Mouse (Mus musculus) frontal cortex, postnatal 36 days (tissue): Measurements from ENCODE around the gene Fam155a.
A peak's percentile ranks its signal among the peaks of the same experiment; 100 is the strongest.

Source experiments
- DNase-seq, 2 experiments: peaks; one replicate each; pipeline ENCODE4 v3.0.0; 2022; ENCODE audit warnings: low spot score in 2 of 2

The Fam155a gene

DNA sequence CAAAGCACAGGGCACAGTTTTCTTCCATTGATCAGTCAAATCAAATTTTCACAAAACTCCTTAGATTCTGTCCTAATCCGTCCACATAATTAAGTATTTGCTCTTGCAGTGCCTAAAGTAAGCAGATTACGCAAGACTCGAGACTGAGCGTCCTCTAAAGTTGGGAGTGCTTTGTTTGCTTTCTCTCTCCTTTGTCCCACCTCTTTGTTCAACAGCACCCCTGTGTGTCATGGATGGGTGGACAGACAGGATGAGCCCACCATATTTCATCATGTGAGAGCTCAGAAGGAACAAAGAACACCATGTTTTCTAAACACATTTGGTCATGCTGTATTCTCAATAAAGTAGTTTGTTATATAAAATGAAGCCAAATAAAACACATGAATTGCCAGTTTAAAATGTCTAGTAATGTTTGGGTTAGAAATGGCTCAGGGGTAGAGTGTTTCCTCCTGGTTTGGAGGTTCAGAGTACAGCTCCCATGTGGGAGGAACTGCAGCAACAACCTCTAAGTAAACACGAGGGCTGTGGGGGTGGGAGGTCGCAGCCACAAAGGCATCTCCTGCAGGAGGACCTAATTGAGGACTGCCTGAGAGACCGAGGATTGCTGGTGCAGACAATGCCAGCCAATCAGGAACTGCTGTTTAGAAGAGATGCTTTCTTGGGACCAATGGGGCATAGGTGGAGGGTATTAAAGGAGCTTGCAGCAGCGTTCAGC, 482.8 kb downstream of the Fam155a start:
- no peak for DNase-seq

DNA sequence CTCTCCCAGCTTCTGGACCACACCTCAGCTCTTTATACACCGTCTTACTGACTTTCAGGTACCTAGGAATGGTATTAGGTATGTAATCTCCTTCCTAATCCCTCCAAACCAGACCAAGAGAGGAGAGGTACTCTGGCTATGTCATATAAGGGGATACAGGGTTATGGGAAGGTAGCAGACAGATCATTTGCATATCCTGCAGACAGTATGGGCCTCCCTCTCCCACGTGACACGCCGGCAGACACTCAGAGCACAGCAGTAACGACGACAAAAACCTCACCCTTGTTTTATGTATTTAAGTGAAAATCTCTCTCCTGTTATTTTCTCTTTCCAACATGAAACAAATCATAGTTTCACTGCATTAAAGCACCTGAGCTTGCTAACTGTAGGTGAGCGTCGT, 496.8 kb downstream of the Fam155a start:
- DNase-seq: no peak

DNA sequence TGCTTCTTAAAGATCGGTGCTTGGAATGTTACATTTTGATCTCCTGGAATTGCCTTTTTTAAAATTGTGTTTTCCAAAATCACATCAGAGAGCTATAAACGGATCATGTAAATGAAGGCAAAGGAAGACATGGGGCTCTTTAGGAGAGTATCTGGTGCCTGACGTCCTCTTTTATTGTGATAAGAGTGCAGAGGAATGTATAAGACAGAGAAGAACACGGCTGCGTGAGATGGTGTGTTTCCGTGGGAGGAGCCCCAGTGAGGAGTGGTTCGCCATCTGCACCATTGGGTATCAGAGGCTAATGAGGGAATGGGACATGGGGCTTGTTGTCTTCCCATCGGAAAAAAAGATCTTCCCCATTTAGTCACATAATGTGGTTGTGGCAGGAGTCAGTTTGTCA, 506.6 kb downstream of the Fam155a start:
- DNase-seq: no peak

DNA sequence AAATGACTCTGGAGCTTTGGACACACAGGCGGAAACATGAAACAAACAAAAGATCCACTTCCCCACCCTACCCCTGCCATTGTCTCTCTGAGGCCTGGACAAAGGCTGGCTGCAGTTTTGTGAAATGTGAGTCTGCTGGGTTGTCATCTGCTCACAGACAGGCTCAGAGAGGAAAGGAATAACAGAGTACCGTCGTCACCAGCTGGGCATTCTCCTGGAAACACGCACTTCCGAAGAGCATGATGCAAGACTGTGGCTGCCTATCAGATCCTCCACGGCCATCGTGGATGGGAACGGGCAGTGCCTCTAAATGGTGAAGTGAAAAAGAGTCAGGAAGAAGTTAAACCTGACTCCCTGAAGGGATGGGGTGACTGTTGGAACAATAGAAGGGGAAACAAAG, 509.4 kb downstream of the Fam155a start:
- no peak for DNase-seq

DNA sequence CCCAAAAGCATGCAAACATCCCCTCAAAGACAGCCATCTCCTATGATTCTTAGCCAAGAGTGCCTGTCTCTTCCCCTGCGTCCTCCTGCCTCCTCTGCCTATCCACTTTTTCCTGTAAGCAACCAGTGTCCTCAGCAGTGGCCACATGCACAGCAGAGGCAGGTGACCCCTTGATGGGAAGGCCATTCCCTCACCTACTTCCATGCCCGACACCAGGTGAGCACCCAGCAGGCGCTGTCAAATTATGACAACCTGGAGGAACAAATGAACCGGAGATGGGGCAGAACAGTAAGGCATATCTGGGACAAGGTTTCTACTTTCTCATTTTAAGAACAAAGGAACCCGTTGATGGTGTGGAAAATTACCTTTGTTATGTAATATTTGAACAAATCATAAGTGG, 515.6 kb downstream of the Fam155a start:
- DNase-seq: no peak

DNA sequence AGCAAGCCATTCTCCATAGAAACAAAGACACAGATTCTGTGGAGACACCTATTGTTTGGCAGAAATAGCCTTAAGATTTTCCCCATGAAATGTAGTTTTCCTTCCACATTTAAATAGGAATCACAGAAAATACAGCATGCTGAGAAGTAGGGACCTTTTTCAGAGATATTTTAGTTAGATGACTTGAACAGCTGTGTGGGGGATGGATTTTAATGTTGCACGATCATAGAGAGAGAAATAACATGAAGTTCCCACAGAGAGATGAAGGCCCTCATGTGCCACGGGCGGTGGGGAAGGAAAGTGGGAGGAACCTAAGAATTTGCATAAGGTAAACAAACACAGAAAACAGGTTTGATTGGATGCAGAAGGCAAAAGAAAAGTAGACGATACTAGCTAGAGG, 518.0 kb downstream of the Fam155a start:
- no peak for DNase-seq

DNA sequence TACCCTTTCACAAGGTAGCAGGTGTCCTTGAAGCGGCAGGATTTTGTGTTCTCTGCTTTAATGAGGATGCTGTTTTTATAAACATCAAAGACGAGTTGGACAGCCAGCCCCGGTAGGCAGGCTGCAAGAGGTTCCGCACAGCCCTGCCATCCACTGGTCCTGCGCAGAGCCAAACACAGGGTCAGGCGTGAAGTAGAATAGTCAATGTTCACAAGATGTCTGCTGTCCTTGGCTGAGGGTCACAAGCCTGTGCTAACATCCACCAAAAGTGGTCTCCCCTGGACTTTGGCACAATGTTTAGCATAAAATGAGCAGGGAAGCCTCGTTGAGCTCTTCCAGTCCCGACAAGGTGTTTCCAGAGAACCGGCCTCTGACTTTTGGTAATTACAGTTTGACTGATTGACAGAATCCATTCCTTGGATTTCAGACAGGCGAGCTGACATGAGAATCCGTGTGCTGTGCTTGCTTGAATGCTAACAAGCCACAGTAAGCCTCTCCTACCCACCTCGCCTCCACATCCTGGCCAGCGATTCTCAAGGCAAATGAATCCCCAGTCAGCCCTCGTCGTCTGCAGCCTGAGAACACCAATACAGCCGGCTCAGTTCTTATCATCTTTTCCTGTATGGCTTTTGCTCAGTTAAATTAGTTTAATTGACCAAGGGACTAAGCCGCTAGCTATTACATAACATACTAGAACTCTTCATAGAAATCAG, 522.7 kb downstream of the Fam155a start:
- peak; percentile 48 to 55 for DNase-seq

DNA sequence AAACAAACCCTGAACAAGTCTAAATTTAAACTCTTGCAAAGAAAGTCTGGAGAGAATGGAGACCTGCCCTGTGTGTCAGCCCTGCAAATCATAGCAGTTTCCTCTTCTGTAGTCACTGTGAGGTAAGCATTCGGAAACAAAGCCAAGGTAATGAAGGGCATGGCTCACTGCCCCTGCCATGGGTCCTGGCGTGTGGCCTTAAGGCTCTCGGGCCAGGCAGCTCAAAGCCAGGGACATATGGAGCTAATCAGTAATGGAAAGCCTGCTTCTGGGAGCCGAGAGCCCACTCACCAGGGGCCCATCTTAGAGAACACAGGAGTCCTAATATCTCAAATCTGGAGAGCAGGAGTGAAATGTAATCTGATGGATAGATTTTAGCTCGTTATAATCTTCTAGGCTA, 525.0 kb downstream of the Fam155a start:
- no peak for DNase-seq

DNA sequence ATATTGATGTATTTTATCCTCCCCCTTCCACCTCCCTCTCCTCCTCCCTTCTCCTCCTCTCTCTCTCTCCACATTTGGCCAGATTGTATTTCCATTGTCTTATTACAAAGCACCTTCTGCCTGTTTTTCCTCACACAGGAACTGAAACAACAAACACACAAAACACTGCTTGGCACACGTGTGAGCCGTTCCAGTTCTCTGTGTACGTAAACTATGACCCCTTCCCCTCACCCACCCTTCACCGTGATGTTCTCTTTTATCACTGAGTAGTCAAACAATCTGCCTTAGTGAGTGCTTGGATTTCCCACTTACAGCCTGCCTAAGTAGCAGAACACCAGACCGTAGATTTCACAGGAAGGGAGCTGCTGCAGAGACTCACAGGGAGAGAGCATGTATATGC, 530.0 kb downstream of the Fam155a start:
- no peak for DNase-seq

DNA sequence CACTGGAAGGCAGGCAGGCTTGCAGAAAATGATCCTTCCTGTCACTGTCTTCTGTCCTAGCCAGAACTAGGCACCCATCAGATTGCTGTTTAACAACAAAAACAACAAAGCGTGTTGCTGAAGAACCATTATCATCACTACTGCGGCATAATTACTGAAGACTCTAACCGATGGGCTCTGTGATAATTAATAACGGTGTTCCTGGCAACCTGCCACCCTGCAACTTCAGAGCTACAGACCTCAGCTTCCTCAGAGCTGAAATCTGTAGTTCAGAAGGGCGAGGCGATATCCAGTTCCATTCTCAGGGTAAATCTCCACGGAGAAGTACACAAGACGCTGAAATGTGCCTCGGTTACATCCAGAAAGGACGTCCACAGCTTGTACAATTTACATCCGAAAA, 531.2 kb downstream of the Fam155a start:
- DNase-seq: no peak

DNA sequence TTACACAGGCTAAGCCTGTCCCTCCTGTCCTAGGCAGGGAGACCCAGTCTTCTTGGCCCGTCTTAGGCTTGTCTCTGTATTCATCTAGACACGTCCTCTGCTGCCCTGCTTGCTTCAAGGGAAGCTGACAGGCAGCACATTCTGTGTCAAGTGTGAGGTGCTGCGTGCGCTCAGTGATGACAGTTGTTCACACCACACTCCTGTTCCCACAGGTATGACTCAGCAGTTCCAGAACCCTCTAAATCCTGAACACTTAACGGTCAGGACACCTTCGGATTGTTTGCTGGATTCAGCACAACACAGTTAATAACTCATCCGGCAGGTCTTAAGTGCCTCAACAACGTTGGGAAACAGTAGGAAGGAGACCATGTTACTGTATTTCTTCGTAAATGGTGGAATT, 532.0 kb downstream of the Fam155a start:
- no peak for DNase-seq

DNA sequence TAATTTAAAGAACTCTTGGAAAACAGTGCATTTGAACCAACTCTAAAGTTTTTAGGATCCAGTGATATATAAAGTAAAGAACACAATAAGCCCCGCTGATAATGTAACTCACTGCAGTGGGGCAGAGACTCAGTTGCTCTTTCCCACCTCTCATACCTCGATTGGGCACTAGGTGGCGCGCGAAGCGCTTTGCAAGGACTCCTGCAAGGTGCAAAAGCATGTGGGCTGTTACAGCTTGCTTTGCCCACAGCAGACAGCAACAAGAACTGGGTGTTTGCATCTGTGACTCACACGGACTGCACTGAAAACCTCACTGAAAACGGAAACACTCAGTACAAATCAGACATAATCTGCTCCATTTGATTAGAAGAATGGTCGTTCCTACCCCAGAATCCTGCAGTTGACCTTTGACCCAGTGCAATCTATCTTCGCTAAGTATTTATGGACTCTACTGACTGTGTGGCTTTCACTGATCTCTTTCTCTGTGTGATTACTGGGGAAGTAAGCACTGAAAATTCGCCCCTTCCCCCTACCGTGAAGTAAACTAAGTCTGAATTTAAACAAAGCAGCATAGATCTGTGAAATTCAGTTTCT, 537.5 kb downstream of the Fam155a start:
- peak; percentile 95 to 97 for DNase-seq

DNA sequence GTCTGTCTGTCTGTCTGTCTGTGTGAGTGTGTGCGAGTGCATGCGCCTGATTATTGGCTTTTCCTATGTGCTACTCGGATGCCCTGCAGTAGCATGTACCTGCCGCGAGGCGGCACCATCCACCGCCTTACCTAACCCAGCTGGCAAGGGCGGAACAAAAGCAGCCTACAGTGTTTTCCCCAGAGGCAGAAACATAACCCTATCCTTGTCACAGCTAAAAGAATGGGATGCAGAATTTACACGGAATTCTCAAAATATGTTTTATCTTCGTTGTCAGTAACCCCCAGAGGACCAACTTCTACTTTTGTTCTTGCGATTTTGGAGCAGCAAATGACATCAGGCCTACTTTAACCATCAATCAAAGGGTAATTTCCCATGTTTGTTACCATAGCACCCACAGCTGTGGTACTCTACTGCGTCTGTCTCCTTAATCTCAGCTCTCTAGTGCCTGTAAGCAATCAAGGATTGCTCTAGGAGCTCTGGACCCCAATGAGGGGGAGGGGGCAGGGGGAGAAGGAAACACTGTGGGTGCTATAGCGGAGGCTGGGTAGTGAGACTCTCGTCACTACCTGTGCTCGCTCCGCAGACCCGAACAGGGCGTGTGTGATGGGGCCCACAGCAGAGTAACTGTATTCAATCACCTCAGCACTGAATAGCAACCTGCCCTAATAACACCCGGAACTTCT, 543.0 kb downstream of the Fam155a start:
- DNase-seq: peak; percentile 64 to 77

DNA sequence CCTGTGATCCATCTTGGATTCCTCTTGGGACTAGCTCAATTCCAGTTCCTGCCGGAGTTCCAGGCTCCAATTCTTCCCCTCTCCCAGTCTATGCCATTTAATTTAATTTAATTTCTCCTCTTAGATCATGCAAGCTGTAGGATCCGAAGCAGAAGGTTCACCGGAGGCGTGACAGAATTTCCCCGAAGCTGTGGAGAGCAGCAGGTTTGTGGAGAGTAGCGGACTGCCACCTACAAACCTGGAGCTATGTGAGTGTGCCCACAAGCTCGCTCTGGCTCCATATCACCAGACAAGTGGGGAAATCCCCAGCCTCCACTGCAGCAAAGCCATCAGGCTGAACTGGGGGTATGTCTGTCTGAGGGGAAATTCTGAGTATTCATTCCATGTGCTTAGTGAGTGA, 544.2 kb downstream of the Fam155a start:
- DNase-seq: peak; percentile 65 to 81

DNA sequence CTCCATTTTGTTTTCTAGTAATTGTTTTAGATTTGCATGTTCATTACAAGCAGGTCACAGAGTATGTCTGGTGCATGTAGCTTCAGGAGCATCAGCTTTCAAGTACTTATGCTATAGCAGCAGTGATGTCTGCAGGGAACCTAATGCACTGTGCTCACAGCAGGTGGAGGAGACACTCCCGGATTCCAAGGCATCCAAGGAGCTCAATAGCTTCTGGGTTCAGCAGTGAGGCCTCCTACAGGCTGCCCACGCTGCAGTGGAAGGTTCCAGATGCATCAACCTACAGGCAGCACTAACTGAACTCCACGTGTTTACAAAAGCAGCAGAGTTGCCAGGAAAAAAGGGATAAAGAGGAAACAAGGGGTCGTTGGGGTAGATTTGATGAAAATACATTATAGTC, 559.2 kb downstream of the Fam155a start:
- DNase-seq: no peak

DNA sequence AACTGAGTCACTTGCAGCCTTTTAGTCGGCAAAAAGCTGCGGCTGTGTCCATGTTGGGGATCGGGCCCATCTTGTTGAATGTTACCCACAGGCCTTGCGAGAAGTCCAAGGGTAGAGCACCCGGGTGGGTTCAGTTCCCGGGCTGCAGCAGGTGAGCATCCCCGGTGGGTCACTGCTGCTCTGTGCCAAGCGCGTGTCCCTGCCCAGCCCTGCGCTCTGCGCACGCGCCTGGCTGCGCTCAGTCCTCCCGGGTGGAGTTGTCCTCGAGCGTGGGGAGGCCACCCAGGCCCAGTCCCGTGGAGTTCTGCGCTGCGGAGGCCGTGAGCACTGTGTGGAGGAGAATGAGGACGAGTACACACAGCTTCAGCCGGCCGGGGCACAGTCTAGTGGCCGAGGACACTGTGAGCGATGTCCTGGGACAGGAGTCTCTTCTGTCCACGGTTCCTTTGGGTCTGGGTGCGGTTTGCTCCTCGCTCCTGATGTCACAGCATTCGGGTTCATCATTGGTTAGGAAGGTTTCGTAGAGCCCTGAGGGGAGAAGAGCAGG, 563.4 kb downstream of the Fam155a start:
- no peak for DNase-seq

DNA sequence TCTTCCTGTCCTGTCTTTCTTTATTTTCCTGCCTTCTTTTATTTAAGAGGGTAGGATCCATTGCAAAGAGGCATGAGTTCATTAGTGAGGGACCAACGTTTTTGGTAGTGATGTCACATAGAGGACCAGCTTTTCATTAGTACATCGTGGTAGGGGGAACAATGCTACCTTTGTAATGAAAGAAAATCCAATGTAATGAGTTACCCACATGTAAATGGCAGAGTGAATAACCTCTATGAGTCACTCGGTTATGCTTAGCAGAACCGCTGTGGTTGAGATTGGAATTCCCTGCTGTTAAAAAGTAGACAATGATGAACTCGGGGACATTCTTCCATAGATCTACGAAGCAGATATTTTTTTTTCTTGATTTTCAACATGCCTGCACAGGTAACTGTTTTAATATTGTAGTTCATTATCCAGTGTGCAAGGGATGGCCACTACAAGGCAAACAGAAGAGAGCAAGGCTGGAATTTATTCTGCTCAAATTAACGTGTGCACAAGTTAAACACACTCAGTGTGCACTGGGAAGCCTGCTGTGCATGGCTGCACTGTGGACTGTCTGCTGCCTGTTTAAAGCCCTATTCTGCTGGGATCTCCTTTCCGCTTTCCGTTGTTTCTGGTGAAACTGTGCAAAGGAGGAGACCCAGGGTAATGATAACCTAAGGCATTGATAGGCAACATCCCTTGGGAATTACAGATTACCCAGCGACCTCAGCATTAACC, 566.5 kb downstream of the Fam155a start:
- no peak for DNase-seq

DNA sequence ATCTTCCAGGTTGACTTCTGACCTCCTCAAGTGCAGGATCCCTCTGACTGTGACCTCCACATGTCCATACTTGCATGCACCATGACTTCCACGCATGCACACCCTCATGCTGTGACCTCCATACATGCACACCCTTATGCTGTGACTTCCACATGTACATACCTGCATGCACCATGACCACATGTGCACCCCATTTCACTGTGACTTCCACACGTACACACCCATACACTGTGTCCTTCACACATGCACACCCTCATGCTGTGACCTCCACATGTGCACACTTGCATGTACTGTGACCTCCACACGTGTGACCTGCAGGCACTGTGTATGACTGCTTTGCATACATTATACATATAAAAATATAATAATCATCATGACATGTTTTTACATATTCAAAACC, 570.9 kb downstream of the Fam155a start:
- no peak for DNase-seq

DNA sequence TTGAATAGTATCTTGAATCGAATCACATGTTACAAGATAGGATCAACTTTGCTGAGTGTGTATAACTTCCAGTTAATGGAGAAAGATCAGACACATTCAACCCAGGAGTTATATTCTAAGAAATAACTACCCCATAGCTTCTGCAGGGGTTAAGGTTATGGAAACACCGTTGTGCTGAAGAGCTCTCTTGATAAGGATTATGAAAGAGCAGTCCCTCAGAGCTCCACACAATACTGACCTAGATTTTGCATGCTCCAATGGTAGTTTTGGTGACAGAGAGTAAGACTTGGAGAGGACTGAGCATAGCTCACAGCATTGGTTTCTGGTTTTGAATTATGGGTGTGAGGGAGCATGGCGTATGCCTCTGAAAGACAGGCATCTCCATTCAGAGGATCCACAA, 579.3 kb downstream of the Fam155a start:
- DNase-seq: no peak

DNA sequence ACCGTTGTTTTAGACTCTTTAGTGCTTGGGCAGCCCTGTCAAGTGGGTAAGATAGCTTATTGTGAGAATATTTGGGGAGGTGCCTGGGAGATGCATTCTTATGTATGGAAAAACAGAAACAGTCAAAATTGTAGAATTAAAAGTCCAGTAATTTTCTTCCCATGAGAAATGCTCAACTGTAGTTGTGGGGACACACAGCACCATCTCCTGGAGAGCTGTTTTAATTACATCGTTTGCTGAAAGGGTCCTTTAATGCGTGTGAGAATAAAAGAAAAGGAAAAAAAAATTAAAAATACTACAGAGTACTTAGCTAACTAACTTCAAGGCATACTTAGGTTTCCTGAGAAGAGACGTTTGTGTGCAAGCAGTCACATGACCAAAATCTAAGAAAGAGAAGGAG, 582.3 kb downstream of the Fam155a start:
- no peak for DNase-seq

DNA sequence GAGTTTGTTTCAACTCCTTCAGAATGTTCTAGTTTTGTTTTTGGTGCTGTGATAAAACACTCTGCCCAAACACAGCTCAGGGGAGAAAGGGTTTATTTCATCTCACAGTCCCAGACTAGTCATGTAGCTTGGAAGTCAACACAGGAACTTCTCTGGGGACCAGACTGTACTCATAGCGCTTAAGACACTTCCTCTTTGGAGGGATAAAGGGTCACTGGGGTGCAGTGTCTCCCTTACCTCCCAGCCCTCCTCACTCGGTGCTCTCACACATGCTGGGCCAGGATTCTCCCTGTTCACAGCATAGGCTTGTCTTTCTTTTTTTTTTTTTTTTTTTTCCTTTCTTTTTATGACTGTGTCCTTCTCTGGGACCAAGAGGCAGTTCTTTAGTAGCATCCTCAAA, 585.8 kb downstream of the Fam155a start:
- no peak for DNase-seq

DNA sequence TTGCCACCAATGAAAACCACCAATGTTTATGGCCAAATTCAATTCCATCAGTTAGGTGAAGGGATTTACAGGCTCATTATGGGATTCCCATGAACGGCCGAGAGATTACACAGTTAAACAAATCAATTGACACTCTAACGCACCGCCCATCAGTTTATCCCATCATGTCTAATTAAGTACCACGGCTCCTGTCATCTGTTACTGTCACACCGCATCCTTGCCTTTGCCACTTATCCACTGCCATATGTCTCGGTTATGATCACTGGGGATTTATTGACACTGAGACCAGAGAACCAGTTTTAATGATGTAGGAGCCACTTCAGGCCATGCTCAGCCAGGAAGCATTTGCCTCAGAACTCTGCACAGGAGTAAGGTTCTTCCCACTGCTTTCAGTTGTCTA, 588.5 kb downstream of the Fam155a start:
- DNase-seq: no peak
